Mouse (Mus musculus) G1E (cell line): ENCODE measurements around the gene Olfr1185-ps1. TPM values are rescaled to one million over a fixed set of nuclear protein-coding genes. Genes with fewer than 3 reads are reported as not detected.
"Not testable (repeated sequence)": the region's sequence is repeated elsewhere in the genome, so short reads cannot be mapped to it uniquely, and the experiment has no call there.

ENCODE experiments used
- ATAC-seq: 2 replicates; pipeline ENCODE4 v1.8.0; 2016; ENCODE audit warnings: mild to moderate bottlenecking; ENCODE audit not compliant: insufficient number of reproducible peaks, poor library complexity, low FRiP score, severe bottlenecking; ENCODE audit errors: extremely low read depth
- DNase-seq: peaks from one replicate; pipeline ENCODE4 v3.0.0; 2012; ENCODE audit warnings: low spot score
- H3K27me3 ChIP-seq: 2 replicates; pipeline ENCODE4 v1.6.1; 2012; ENCODE audit warnings: mild to moderate bottlenecking, low read length, inconsistent platforms; ENCODE audit not compliant: insufficient read depth
- H3K36me3 ChIP-seq: replicated peaks from 2 replicates; pipeline ENCODE3; 2012; ENCODE audit warnings: mild to moderate bottlenecking, inconsistent platforms
- H3K4me1 ChIP-seq: 2 replicates; pipeline ENCODE4 v1.6.1; 2012; ENCODE audit warnings: low read depth, low read length, inconsistent platforms, mixed read lengths; ENCODE audit not compliant: insufficient read depth
- H3K4me3 ChIP-seq: 2 replicates; pipeline ENCODE4 v1.5.1; 2012; ENCODE audit warnings: low read depth, mild to moderate bottlenecking, inconsistent platforms, low read length, moderate library complexity, mixed read lengths
- H3K9me3 ChIP-seq: replicated peaks from 2 replicates; pipeline ENCODE4 v1.6.1; 2012; ENCODE audit warnings: inconsistent platforms
- CTCF ChIP-seq: IDR thresholded peaks from 2 replicates; pipeline ENCODE4 v1.5.1; 2012; ENCODE audit warnings: low read depth, low read length, inconsistent platforms, mixed read lengths
- GATA1 ChIP-seq: IDR thresholded peaks from 2 replicates; pipeline ENCODE4 v1.6.1; 2012; ENCODE audit warnings: borderline replicate concordance, low read length, inconsistent platforms, mixed read lengths
- GATA2 ChIP-seq: IDR thresholded peaks from 2 replicates; pipeline ENCODE4 v1.6.1; 2012; ENCODE audit warnings: low read depth, low read length, inconsistent platforms, borderline replicate concordance
- POLR2AphosphoS5 ChIP-seq: IDR thresholded peaks from 2 replicates; pipeline ENCODE4 v1.6.1; 2012; ENCODE audit warnings: low read depth, low read length, inconsistent platforms; ENCODE audit not compliant: insufficient replicate concordance
- TAL1 ChIP-seq: conservative IDR thresholded peaks from 2 replicates; pipeline ENCODE4 v1.6.1; 2012; ENCODE audit warnings: low read depth, low read length, inconsistent platforms, mixed read lengths
- polyA plus RNA-seq: library from polyadenylated mRNA; stranded (reverse); fragments of >175 nt; gene quantifications from 2 replicates; pipeline ENCODE4 v1.2.3, GENCODE M21; 2012
- total RNA-seq, 2 experiments: library from RNA; stranded (forward) in 1 of 2; stranded (reverse) in 1 of 2; fragments of 200-1000 nt in 1 of 2; fragments of >200 nt in 1 of 2; fragmentation: Nextera tagmentation in 1 of 2; gene quantifications; 2 replicates each; pipeline ENCODE4 v1.2.3; 2014 to 2017

The Olfr1185-ps1 gene
- total RNA-seq (2014; fragmentation: Nextera tagmentation) = not detected in 2 replicates
- 0.05 and 0.06 TPM in 2 replicates for total RNA-seq (2017)
- not detected in 2 replicates for polyA plus RNA-seq

- no peak within 1 kb of the TSS for H3K4me3 ChIP-seq
- no peaks in the 10 kb centered on the region for H3K4me1 ChIP-seq
- H3K27me3 ChIP-seq = no peaks in the 10 kb centered on the region
- H3K9me3 ChIP-seq = 0 out of 2 replicates have a peak, but pooled peaks cover 2% of the 10 kb centered on the region
- TF ChIP-seq GATA1 = no peak
- ATAC-seq = no peak
- H3K36me3 ChIP-seq = no peaks in the 10 kb centered on the region
- DNase-seq = no peak
Observed at GRCm38 (mm10) chr2:88493020-88493419, at the start of gene Olfr1185-ps1. Gene Olfr1185-ps1, plus strand, starts transcription at chr2:88493320.

- no peak for TF ChIP-seq GATA1
- no peak for TF ChIP-seq CTCF
- no peak for TF ChIP-seq POLR2AphosphoS5
- TF ChIP-seq GATA2 = no peak
- TF ChIP-seq TAL1 = no peak
- Histone ChIP-seq H3K27me3 (no peaks in the 10 kb centered on the region), H3K4me3 (no peak within 1 kb of the TSS), H3K36me3 (no peaks in the 10 kb centered on the region), H3K9me3 (0 out of 2 replicates have a peak, but pooled peaks cover 4% of the 10 kb centered on the region), H3K4me1 (no peaks in the 10 kb centered on the region)
- DNase-seq (no peak), ATAC-seq (no peak)
Observed at GRCm38 (mm10) chr2:88449031-88449430, 44.1 kb upstream of the Olfr1185-ps1 start, which contains the start of gene Gm13757. Gene Gm13757, minus strand, starts transcription at chr2:88449131.

GRCm38 (mm10) chr2:88454567-88454966, 38.6 kb upstream of the Olfr1185-ps1 start, which contains the start of gene Olfr1183:
Gene Olfr1183, plus strand, starts transcription at chr2:88454867.
- H3K36me3 ChIP-seq, ATAC-seq, H3K27me3 ChIP-seq, H3K9me3 ChIP-seq, DNase-seq, H3K4me3 ChIP-seq, H3K4me1 ChIP-seq: not testable (repeated sequence)

GRCm38 (mm10) chr2:88483298-88483697, 9.8 kb upstream of the Olfr1185-ps1 start, which contains the start of gene Olfr1184:
Gene Olfr1184, plus strand, starts transcription at chr2:88483598.
- ATAC-seq (no peak; the same call in 1 of the 2 replicates), DNase-seq (no peak)
- H3K27me3 ChIP-seq = no peaks in the 10 kb centered on the region

GRCm38 (mm10) chr2:88518251-88518650, 25.1 kb downstream of the Olfr1185-ps1 start, which contains the start of gene Olfr1186:
Gene Olfr1186, plus strand, starts transcription at chr2:88518551.
- Histone ChIP-seq H3K27me3 (no peaks in the 10 kb centered on the region), H3K4me1 (no peaks in the 10 kb centered on the region), H3K4me3 (no peak within 1 kb of the TSS), H3K9me3 (no peaks in the 10 kb centered on the region), H3K36me3 (no peaks in the 10 kb centered on the region)
- TF ChIP-seq GATA1 (no peak), TAL1 (no peak), CTCF (no peak), POLR2AphosphoS5 (no peak), GATA2 (no peak)
- no peak for ATAC-seq
- no peak for DNase-seq

More at GRCm38 (mm10) chr2:88483298-88483697, 9.8 kb upstream of the Olfr1185-ps1 start, which contains the start of gene Olfr1184:
- H3K36me3 ChIP-seq = no peaks in the 10 kb centered on the region
- no peaks in the 10 kb centered on the region for H3K9me3 ChIP-seq
- TF ChIP-seq CTCF (no peak), GATA1 (no peak), TAL1 (no peak), GATA2 (no peak), POLR2AphosphoS5 (no peak)
- H3K4me1 ChIP-seq = no peaks in the 10 kb centered on the region
- H3K4me3 ChIP-seq = no peak within 1 kb of the TSS

GRCm38 (mm10) chr2:88525720-88526119, 32.6 kb downstream of the Olfr1185-ps1 start:
- Histone ChIP-seq H3K4me1 (no peaks in the 10 kb centered on the region), H3K36me3 (no peaks in the 10 kb centered on the region), H3K27me3 (no peaks in the 10 kb centered on the region), H3K9me3 (peaks cover 5% of the 10 kb centered on the region; the same call in 1 of the 2 replicates), H3K4me3 (no peak overlapping the region)
- DNase-seq (no peak), ATAC-seq (no peak)
- TF ChIP-seq TAL1 (no peak), GATA1 (no peak), GATA2 (no peak), POLR2AphosphoS5 (no peak), CTCF (no peak)

Other genes starting within 250 kb of the Olfr1185-ps1 start
Only the 20 nearest of the 21 such genes appear.
- not detected in 2 replicates for gene Olfr1173, start 213.4 kb upstream of the Olfr1185-ps1 start, total RNA-seq (2014; fragmentation: Nextera tagmentation)
- gene Olfr1173, start 213.4 kb upstream of the Olfr1185-ps1 start, total RNA-seq (2017) = 0.12 TPM in 1 of 2 replicates, not detected in the other
- gene Olfr1173, start 213.4 kb upstream of the Olfr1185-ps1 start, polyA plus RNA-seq = not detected in 2 replicates
- not detected in 2 replicates for gene Olfr1174-ps, start 178.2 kb upstream of the Olfr1185-ps1 start, total RNA-seq (2014; fragmentation: Nextera tagmentation)
- gene Olfr1174-ps, start 178.2 kb upstream of the Olfr1185-ps1 start, total RNA-seq (2017) = 0.06 and 0.16 TPM in 2 replicates
- gene Olfr1174-ps, start 178.2 kb upstream of the Olfr1185-ps1 start, polyA plus RNA-seq = not detected in 2 replicates
- gene Olfr1175-ps, start 166.1 kb upstream of the Olfr1185-ps1 start, total RNA-seq (2014; fragmentation: Nextera tagmentation) = not detected in 2 replicates
- gene Olfr1175-ps, start 166.1 kb upstream of the Olfr1185-ps1 start, total RNA-seq (2017) = 0.11 and 0.12 TPM in 2 replicates
- not detected in 2 replicates for gene Olfr1175-ps, start 166.1 kb upstream of the Olfr1185-ps1 start, polyA plus RNA-seq
- not detected in 2 replicates for gene Olfr1176, start 156.6 kb upstream of the Olfr1185-ps1 start, total RNA-seq (2014; fragmentation: Nextera tagmentation)
- not detected in 2 replicates for gene Olfr1176, start 156.6 kb upstream of the Olfr1185-ps1 start, total RNA-seq (2017)
- gene Olfr1176, start 156.6 kb upstream of the Olfr1185-ps1 start, polyA plus RNA-seq = not detected in 2 replicates
- gene Olfr1177-ps, start 146.8 kb upstream of the Olfr1185-ps1 start, total RNA-seq (2014; fragmentation: Nextera tagmentation) = not detected in 2 replicates
- 0.05 TPM in 1 of 2 replicates, not detected in the other for gene Olfr1177-ps, start 146.8 kb upstream of the Olfr1185-ps1 start, total RNA-seq (2017)
- not detected in 2 replicates for gene Olfr1177-ps, start 146.8 kb upstream of the Olfr1185-ps1 start, polyA plus RNA-seq
- gene Olfr1178, start 106.3 kb upstream of the Olfr1185-ps1 start, total RNA-seq (2014; fragmentation: Nextera tagmentation) = not detected in 2 replicates
- gene Olfr1178, start 106.3 kb upstream of the Olfr1185-ps1 start, total RNA-seq (2017) = 0.06 and 0.49 TPM in 2 replicates
- not detected in 2 replicates for gene Olfr1178, start 106.3 kb upstream of the Olfr1185-ps1 start, polyA plus RNA-seq
- gene Olfr1179, start 86.9 kb upstream of the Olfr1185-ps1 start, total RNA-seq (2014; fragmentation: Nextera tagmentation) = not detected in 2 replicates
- gene Olfr1179, start 86.9 kb upstream of the Olfr1185-ps1 start, total RNA-seq (2017) = 0.16 TPM in 1 of 2 replicates, not detected in the other
- not detected in 2 replicates for gene Olfr1179, start 86.9 kb upstream of the Olfr1185-ps1 start, polyA plus RNA-seq
- gene Olfr1180, start 74.2 kb upstream of the Olfr1185-ps1 start, total RNA-seq (2014; fragmentation: Nextera tagmentation) = not detected in 2 replicates
- gene Olfr1180, start 74.2 kb upstream of the Olfr1185-ps1 start, total RNA-seq (2017) = 0.11 TPM in 1 of 2 replicates, not detected in the other
- gene Olfr1180, start 74.2 kb upstream of the Olfr1185-ps1 start, polyA plus RNA-seq = not detected in 2 replicates
- not detected in 2 replicates for gene Olfr1181, start 67.1 kb upstream of the Olfr1185-ps1 start, total RNA-seq (2014; fragmentation: Nextera tagmentation)
- gene Olfr1181, start 67.1 kb upstream of the Olfr1185-ps1 start, total RNA-seq (2017) = 0.33 TPM in 1 of 2 replicates, not detected in the other
- not detected in 2 replicates for gene Olfr1181, start 67.1 kb upstream of the Olfr1185-ps1 start, polyA plus RNA-seq
- gene Gm13757, start 44.2 kb upstream of the Olfr1185-ps1 start, total RNA-seq (2014; fragmentation: Nextera tagmentation) = not detected in 2 replicates
- gene Gm13757, start 44.2 kb upstream of the Olfr1185-ps1 start, total RNA-seq (2017) = 0.05 TPM in 1 of 2 replicates, not detected in the other
- not detected in 2 replicates for gene Gm13757, start 44.2 kb upstream of the Olfr1185-ps1 start, polyA plus RNA-seq
- gene Olfr1183, start 38.5 kb upstream of the Olfr1185-ps1 start, total RNA-seq (2014; fragmentation: Nextera tagmentation) = not detected in 2 replicates
- under 0.01 and 0.06 TPM in 2 replicates for gene Olfr1183, start 38.5 kb upstream of the Olfr1185-ps1 start, total RNA-seq (2017)
- gene Olfr1183, start 38.5 kb upstream of the Olfr1185-ps1 start, polyA plus RNA-seq = not detected in 2 replicates
- gene Olfr1184, start 9.7 kb upstream of the Olfr1185-ps1 start, total RNA-seq (2014; fragmentation: Nextera tagmentation) = not detected in 2 replicates
- not detected in 2 replicates for gene Olfr1184, start 9.7 kb upstream of the Olfr1185-ps1 start, total RNA-seq (2017)
- gene Olfr1184, start 9.7 kb upstream of the Olfr1185-ps1 start, polyA plus RNA-seq = not detected in 2 replicates
- not detected in 2 replicates for gene Olfr1186, start 25.2 kb downstream of the Olfr1185-ps1 start, total RNA-seq (2014; fragmentation: Nextera tagmentation)
- 0.27 TPM in 1 of 2 replicates, not detected in the other for gene Olfr1186, start 25.2 kb downstream of the Olfr1185-ps1 start, total RNA-seq (2017)
- gene Olfr1186, start 25.2 kb downstream of the Olfr1185-ps1 start, polyA plus RNA-seq = not detected in 2 replicates
- gene Olfr1188, start 63.6 kb downstream of the Olfr1185-ps1 start, total RNA-seq (2014; fragmentation: Nextera tagmentation) = not detected in 2 replicates
- 0.17 and 0.27 TPM in 2 replicates for gene Olfr1188, start 63.6 kb downstream of the Olfr1185-ps1 start, total RNA-seq (2017)
- not detected in 2 replicates for gene Olfr1188, start 63.6 kb downstream of the Olfr1185-ps1 start, polyA plus RNA-seq
- not detected in 2 replicates for gene Olfr1189, start 93.1 kb downstream of the Olfr1185-ps1 start, total RNA-seq (2014; fragmentation: Nextera tagmentation)
- 0.06 and 0.16 TPM in 2 replicates for gene Olfr1189, start 93.1 kb downstream of the Olfr1185-ps1 start, total RNA-seq (2017)
- gene Olfr1189, start 93.1 kb downstream of the Olfr1185-ps1 start, polyA plus RNA-seq = not detected in 2 replicates
- gene Olfr1191-ps1, start 147.2 kb downstream of the Olfr1185-ps1 start, total RNA-seq (2014; fragmentation: Nextera tagmentation) = not detected in 2 replicates
- gene Olfr1191-ps1, start 147.2 kb downstream of the Olfr1185-ps1 start, total RNA-seq (2017) = 0.05 TPM in 1 of 2 replicates, not detected in the other
- gene Olfr1191-ps1, start 147.2 kb downstream of the Olfr1185-ps1 start, polyA plus RNA-seq = not detected in 2 replicates
- not detected in 2 replicates for gene Olfr1192-ps1, start 155.2 kb downstream of the Olfr1185-ps1 start, total RNA-seq (2014; fragmentation: Nextera tagmentation)
- gene Olfr1192-ps1, start 155.2 kb downstream of the Olfr1185-ps1 start, total RNA-seq (2017) = 0.12 and 0.27 TPM in 2 replicates
- gene Olfr1192-ps1, start 155.2 kb downstream of the Olfr1185-ps1 start, polyA plus RNA-seq = not detected in 2 replicates
- gene Olfr1193, start 182.3 kb downstream of the Olfr1185-ps1 start, total RNA-seq (2014; fragmentation: Nextera tagmentation) = not detected in 2 replicates
- gene Olfr1193, start 182.3 kb downstream of the Olfr1185-ps1 start, total RNA-seq (2017) = 0.12 and 0.55 TPM in 2 replicates
- gene Olfr1193, start 182.3 kb downstream of the Olfr1185-ps1 start, polyA plus RNA-seq = not detected in 2 replicates
- not detected in 2 replicates for gene Olfr1195, start 195.9 kb downstream of the Olfr1185-ps1 start, total RNA-seq (2014; fragmentation: Nextera tagmentation)
- gene Olfr1195, start 195.9 kb downstream of the Olfr1185-ps1 start, total RNA-seq (2017) = not detected in 2 replicates
- gene Olfr1195, start 195.9 kb downstream of the Olfr1185-ps1 start, polyA plus RNA-seq = not detected in 2 replicates
- gene Olfr1196, start 211.3 kb downstream of the Olfr1185-ps1 start, total RNA-seq (2014; fragmentation: Nextera tagmentation) = not detected in 2 replicates
- gene Olfr1196, start 211.3 kb downstream of the Olfr1185-ps1 start, total RNA-seq (2017) = 0.06 and 0.11 TPM in 2 replicates
- gene Olfr1196, start 211.3 kb downstream of the Olfr1185-ps1 start, polyA plus RNA-seq = not detected in 2 replicates